Mouse (Mus musculus) heart, postnatal 0 days (tissue): ENCODE data around the gene Eif4e2.

Source experiments
- CTCF ChIP-seq: IDR thresholded peaks from 2 replicates; pipeline ENCODE4 v1.5.1; 2016; ENCODE audit warnings: antibody characterized with exemption, control low read depth, low read depth
- EP300 ChIP-seq: IDR thresholded peaks from 2 replicates; pipeline ENCODE4 v1.6.1; 2016; ENCODE audit warnings: antibody characterized with exemption, low read depth

DNA sequence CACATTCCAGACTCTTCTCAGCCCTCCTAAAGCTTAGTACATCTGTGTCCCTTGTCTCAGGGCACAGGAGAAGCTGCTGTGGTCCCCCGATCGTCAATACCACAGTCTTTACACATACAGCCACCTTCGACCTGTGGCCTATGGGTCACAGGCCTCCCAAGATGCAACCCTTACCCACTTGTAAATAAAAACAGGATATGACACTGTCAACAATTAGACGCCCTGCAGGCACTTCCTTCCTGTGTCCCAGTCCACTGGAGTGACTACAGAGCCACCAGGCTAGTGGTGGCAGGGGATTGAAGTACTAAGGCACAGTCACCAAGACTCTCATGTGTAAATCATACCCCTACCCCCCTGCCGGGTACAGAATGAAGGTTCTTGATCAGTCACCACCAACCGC lies 8.7 kb upstream of the Eif4e2 start:
- TF ChIP-seq CTCF: no peak
- no peak for TF ChIP-seq EP300
